Mouse (Mus musculus): ENCODE results near the gene Aars2.
A peak's percentile ranks its signal among the peaks of the same experiment; 100 is the strongest.

Gene Aars2

DNA sequence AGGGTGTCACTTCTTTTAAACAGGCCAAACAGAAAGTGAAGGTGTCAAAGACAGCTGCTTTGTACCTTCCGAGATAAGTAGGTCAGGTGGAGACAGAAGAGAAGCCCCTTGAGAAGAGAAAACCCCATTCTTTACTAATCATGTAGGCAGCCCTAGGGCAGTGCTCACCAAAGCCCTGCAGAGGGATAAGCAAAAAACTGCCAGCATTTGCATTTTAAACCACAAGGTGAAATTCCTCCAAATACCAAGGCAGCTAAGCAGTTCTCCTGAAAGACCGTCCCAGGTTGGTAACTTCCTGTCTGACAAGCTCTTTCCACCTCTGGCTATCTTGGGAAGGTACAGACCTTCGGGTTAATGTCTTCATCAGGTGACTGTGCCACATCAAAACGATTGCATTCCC is 4.3 kb upstream of the Aars2 start:
- DNase-seq, result no peak

- no peak for DNase-seq
Observed at GRCm38 (mm10) chr17:45503301-45503973, 3.2 kb upstream of the Aars2 start.

DNA sequence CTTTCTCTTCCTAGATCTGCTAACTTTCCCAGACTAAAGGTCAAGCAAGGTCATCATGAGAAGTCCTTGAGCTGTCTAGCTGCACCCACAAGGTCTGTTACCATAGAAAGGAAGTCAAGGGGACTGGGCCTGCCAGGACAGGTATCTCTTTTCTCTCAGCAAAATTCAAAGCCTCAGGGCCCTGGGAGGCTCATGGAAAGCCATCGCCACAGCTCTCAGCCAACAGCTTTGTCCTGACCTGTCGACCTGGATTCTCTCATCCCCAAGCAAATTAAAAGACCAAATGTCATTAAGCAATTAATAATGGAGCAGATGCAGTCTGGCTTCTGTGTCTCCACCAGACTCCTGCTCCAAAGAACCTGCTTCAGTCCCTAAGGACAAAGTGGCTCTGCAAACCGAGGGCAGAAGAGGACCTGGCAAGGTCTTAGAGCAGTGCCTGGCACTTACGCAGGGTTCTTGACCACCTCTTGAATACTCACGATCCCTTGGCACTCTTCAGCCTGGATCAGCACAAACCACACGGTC is 638 bp upstream of the Aars2 start:
- DNase-seq, result peak; percentile 26 to 36

- no peak for DNase-seq
Observed at GRCm38 (mm10) chr17:45510871-45511270, 4.2 kb downstream of the Aars2 start.

DNA sequence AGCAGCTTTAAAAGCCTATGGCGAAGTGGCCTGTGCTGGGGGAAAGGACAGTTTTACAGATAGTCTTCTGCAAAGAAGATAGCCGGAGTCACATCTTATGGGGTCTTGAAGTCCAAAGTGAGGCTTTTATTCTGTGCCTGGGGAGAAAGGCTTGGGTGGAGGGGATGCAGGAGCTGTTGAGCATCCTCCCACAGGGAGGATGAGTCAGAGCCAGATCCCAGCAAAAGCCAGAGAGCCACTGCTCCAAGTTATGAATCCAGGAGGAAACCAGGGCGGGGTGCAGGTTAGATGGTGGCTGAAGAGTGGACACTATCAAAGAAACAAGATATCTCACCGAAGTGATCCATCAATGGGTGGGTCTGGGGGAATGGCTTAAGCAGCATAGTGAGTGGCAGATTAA is 5.1 kb downstream of the Aars2 start:
- DNase-seq, result no peak

GRCm38 (mm10) chr17:45515204-45515726 is 8.6 kb downstream of the Aars2 start:
- peak; percentile 29 to 44 for DNase-seq

DNA sequence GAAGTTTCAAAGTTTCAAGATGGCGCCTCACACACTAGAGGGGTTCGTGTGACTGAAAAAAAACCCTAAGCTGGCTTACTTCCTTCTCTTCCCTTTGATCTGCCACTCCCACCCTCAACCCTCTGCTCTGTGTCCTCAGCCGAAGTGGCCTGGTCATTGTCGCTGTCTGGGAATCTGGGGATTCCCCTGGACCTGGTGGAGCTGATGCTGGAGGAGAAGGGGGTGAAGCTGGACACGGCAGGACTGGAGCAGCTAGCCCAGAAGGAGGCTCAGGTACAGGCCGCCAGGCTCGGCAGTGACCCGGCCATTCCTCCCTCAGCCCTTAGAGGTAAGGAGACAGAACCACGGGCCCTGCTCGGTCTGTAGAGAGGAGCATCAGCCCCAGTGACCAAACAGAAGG is 9.2 kb downstream of the Aars2 start:
- DNase-seq, result no peak

- DNase-seq, result peak; percentile 97 to 98
Observed at GRCm38 (mm10) chr17:45516488-45516887, 9.8 kb downstream of the Aars2 start.

- DNase-seq, result peak; percentile 38 to 49
Observed at GRCm38 (mm10) chr17:45517135-45517534, 10.5 kb downstream of the Aars2 start.

DNA sequence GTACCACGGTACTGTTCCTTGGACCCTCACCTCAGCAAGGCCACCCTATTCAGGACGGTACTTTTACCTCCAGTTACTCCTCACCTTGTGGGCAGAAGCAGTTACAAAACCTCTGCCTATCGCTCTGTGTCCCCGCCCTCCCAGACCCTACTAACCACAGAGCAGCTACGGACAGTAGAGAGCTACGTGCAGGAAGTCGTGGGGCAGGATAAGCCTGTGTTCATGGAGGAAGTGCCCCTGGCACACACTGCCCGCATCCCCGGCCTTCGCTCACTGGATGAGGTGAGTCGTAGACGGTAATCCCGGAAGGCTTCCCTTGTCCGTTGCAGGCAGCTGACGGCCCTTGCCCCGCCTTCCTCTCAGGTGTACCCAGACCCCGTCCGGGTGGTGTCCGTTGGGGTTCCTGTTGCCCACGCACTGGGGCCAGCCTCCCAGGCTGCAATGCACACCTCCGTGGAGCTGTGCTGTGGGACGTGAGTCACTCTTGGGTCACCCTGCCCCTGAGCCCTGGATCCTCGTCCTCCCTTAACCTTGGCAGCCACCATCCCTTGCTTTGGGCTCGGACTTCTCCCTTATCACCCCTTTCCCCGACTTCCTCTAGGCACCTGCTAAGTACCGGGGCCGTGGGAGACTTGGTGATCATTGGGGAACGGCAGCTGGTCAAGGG is 11.0 kb downstream of the Aars2 start:
- peak in 1 of 2 experiments; percentile 44 for DNase-seq

DNA sequence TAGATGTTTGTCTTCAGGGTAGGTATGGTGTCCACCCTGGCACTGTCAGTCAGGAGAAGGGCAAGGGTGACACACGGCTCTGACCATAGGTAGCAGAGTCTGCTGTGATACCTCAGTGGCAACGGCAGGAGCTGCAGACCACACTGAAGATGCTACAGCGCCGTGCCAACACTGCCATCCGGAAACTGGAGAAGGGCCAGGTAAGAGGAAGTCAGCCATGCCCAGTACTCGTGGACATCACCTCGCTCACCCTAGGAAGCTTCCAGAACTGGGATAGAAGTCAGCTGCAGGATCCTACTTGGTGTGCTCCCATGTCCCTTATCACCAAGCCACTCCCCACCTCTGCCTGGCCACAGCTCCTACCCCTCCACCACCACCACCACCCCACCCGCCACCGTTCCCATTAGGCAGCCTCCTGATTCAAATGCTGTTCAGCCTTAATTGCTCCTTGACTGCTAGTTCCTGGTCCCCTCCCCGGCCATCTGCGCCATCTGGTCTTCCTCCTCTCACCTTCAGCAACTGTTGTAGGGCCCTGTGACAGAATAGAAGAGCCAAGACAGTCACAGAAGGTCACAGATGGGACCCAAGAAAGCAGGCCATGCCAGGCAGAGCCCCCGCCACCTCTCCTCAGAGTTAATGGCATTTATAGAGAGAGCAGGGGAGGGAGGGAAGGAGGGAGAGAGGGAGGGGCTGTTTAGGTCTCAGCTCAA is 12.3 kb downstream of the Aars2 start:
- DNase-seq, result peak; percentile 89 to 91

DNA sequence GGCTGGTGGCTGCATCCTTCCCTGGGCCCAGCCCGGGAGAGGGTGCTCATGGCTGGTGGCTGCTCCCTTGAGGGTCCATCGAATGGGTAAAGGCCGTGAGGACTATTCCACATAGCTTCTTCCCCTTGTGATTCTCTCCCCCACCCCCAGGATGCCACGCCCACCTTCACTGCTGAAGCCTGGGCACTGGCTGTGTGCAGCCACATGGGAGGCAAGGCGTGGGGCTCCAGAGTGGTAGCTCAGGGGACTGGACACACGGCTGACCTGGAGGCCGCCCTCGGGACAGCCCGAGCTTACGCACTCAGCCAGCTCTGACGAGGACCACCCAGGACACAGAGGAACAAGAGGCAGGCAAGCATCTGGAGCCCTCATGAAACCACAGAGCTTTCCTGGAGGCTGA is 13.5 kb downstream of the Aars2 start:
- DNase-seq, result peak; percentile 41 to 45

DNA sequence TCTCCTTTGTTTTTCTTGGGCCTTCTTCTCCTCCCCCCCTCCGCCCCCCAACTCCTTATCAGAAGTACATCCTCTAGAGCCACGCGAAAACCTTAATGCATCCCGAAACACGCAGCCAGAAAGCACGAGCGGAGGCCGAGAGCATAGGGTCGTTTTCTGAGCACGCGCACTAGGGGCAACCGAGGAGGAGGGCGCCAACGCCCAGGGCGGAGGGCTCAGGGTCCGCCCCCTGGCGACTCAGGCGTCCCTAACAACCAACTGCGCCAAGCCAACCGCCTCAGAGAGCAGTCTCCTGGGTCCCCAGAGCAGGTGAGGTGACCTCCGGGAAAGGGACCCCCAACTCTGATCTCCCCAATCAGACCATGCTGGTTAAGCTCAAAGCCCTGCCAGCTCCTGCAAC is 16.6 kb downstream of the Aars2 start, which contains the start of gene Tcte1:
TSS of gene Tcte1 (plus strand) at position 172 of the 400 bp plus-strand sequence.
- peak; percentile 56 to 63 for DNase-seq

GRCm38 (mm10) chr17:45524961-45525360 is 18.3 kb downstream of the Aars2 start:
- peak; percentile 72 to 79 for DNase-seq

DNA sequence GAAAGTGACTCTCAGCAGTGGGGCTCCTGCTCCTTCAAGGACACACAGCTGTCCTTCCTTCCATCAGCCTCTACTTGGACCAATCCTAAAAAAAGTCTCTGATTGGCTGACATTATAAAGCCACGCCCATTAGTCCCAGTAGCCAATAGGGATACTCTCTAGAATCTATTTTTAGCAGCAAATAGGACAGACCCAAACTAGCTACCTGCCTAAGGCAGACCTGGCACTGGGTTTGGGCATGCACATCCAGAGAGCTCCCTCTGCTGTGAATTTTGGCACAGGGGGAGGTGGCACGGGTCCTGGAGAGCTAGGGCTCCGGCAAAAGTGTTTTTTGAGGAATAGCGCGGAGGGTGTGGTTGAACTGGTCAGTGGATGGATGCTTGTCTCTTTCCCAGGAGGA is 19.9 kb downstream of the Aars2 start:
- DNase-seq, result peak; percentile 68 to 74

DNA sequence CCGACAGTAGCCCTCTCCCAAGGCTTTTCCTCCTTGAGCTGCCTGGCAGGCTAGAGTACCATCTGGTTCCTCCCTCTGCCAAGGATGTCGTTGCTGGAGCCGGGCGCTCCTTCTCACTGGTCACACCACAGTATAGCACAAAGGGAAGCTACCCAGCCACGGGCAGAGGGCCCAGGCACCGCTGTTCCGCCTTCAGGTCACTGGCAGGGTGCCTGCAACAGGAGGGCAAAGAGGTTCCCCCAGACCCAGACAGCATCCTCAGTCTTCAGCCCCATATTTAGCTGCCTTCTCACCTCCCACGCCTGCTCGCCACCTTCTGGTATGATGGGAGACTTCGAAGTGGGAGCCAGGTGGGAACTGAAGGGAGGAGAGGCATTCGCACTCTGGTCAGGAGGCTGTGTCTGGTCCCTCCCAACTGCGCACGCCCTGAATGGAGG is 23.7 kb downstream of the Aars2 start:
- peak; percentile 97 to 98 for DNase-seq

- no peak for DNase-seq
Observed at GRCm38 (mm10) chr17:45532896-45533295, 26.3 kb downstream of the Aars2 start.

- DNase-seq, result no peak
Observed at GRCm38 (mm10) chr17:45536264-45536663, 29.6 kb downstream of the Aars2 start.

DNA sequence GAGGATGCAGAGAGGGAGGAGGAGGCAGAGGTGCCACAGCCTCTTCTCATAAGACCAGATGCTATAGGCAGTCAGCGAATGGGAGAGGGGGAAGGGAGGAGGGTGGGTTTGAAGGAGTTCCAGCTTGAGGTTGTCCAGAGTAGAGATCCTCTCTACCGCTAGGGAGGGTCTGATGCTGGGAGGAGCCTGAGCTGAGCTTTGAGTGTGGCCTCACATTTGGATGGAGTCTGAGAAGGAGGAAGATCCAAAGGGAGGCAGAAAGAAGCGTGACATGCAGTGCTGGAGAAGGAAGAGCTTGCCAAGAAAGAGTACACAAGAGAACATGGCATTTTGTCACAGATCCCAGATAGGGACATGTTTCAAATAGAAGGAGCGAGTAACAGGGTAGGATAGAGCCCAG is 31.8 kb downstream of the Aars2 start:
- DNase-seq, result no peak

DNA sequence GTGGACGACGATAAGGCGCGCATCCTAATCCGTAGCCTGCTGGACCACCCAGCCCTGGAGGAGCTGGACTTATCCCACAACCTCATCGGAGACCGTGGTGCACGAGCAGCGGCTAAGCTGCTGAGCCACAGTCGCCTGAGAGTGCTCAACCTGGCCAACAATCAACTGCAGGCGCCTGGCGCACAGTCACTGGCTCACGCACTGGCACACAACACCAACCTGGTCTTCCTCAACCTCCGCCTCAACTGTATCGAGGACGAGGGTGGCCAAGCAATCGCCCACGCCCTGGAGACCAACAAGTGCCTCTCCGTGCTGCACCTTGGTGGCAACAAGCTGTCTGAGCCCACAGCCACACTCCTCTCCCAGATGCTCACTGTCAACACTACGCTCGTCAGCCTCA is 33.0 kb downstream of the Aars2 start:
- peak in 1 of 2 experiments; percentile 56 for DNase-seq

GRCm38 (mm10) chr17:45542129-45542528 is 35.5 kb downstream of the Aars2 start:
- DNase-seq, result peak in 1 of 2 experiments; percentile 52

DNA sequence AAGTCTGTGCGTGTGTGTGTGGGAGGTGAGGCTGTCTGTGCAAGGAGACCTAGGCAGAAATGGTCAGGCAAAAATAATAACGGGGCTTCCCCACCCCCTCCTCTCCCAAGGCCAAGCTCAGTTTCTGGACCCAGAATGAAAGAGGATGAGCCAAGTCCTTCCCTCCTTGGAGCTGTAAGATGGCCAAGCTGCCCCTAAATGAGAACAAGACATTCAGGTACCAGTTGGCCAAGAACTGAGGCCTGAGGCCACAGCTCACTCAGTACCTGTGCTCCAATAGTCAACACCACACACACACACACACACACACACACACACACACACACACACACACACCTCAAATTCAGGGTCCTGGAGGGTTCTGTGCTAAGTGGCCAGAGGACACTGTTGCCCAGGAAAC is 36.1 kb downstream of the Aars2 start:
- peak; percentile 83 to 89 for DNase-seq

DNA sequence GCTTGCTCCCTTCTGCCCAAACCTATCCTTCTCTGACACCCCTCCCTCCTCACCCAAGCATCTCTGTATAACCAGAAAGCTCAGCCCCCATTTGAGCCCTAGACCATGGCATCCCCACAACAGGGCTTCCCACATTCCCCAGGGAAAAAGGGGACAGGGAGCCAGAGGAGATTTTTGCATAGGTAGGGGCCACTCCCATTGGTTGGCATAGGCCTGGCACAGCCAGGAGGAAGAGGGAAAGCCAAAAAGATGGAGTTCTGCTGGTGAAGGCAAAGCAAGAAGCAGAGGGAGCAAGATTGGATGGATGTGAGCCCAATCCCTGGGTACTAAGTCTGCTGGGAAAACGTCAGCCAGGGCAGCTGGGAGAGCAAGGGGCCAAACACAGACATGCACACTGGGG is 36.5 kb downstream of the Aars2 start:
- no peak for DNase-seq
